Mouse (Mus musculus) cerebellum, postnatal 14 days (tissue): ENCODE data around the gene Ssc5d.
"Not testable (repeated sequence)": the region's sequence is repeated elsewhere in the genome, so short reads cannot be mapped to it uniquely, and the experiment has no call there.

ENCODE experiments used
- DNase-seq, 2 experiments: peaks; one replicate each; pipeline ENCODE4 v3.0.0; 2021; ENCODE audit warnings: mixed read lengths in 2 of 2

Gene Ssc5d

GRCm38 (mm10) chr7:4925441-4926381 is at the start of gene Ssc5d:
TSS of gene Ssc5d (plus strand) at chr7:4925785.
- peak; percentile 21 to 42 for DNase-seq

GRCm38 (mm10) chr7:4876753-4877221 is 48.8 kb upstream of the Ssc5d start, which contains the start of gene Isoc2a:
TSS of gene Isoc2a (plus strand) at chr7:4877153.
- DNase-seq: peak; percentile 89 to 91

GRCm38 (mm10) chr7:4877226-4877625 is 48.4 kb upstream of the Ssc5d start:
- DNase-seq: peak in 1 of 2 experiments; percentile 29

- no peak for DNase-seq
Observed at GRCm38 (mm10) chr7:4878186-4878585, 47.4 kb upstream of the Ssc5d start.

- DNase-seq: not testable (repeated sequence)
Observed at GRCm38 (mm10) chr7:4879036-4879435, 46.5 kb upstream of the Ssc5d start.

GRCm38 (mm10) chr7:4886680-4887079 is 38.9 kb upstream of the Ssc5d start:
- DNase-seq: no peak

GRCm38 (mm10) chr7:4895186-4895585 is 30.4 kb upstream of the Ssc5d start:
- DNase-seq: no peak

- DNase-seq: peak; percentile 53 to 68
Observed at GRCm38 (mm10) chr7:4898851-4899648, 26.5 kb upstream of the Ssc5d start.

GRCm38 (mm10) chr7:4899649-4900522 is 25.7 kb upstream of the Ssc5d start:
- peak; percentile 50 to 54 for DNase-seq

GRCm38 (mm10) chr7:4900523-4900851 is 25.1 kb upstream of the Ssc5d start:
- DNase-seq: no peak

GRCm38 (mm10) chr7:4901171-4901570 is 24.4 kb upstream of the Ssc5d start:
- peak; percentile 36 to 76 for DNase-seq

- DNase-seq: no peak
Observed at GRCm38 (mm10) chr7:4902404-4902803, 23.2 kb upstream of the Ssc5d start.

GRCm38 (mm10) chr7:4906466-4906950 is 19.1 kb upstream of the Ssc5d start, which contains the start of gene Gm36210:
TSS of gene Gm36210 (minus strand) at chr7:4906516.
- DNase-seq: no peak

GRCm38 (mm10) chr7:4911561-4911960 is 14.0 kb upstream of the Ssc5d start:
- peak; percentile 72 to 85 for DNase-seq

- no peak for DNase-seq
Observed at GRCm38 (mm10) chr7:4912248-4912647, 13.3 kb upstream of the Ssc5d start.

GRCm38 (mm10) chr7:4915007-4915665 is 10.4 kb upstream of the Ssc5d start, which contains the start of gene Zfp628:
TSS of gene Zfp628 (plus strand) at chr7:4915217.
- DNase-seq: peak; percentile 98 to 99

GRCm38 (mm10) chr7:4915669-4916416 is 9.7 kb upstream of the Ssc5d start:
- peak; percentile 55 to 67 for DNase-seq

- DNase-seq: no peak
Observed at GRCm38 (mm10) chr7:4917494-4917893, 8.1 kb upstream of the Ssc5d start.

- DNase-seq: no peak
Observed at GRCm38 (mm10) chr7:4918681-4919080, 6.9 kb upstream of the Ssc5d start.

- no peak for DNase-seq
Observed at GRCm38 (mm10) chr7:4919096-4919495, 6.5 kb upstream of the Ssc5d start.

- DNase-seq: no peak
Observed at GRCm38 (mm10) chr7:4919971-4920370, 5.6 kb upstream of the Ssc5d start.
